Mouse (Mus musculus): ENCODE results near the gene Zc3h7b. TPM values are rescaled to one million over a fixed set of nuclear protein-coding genes. Genes with fewer than 3 reads are reported as not detected.
"Not testable (repeated sequence)": the region's sequence is repeated elsewhere in the genome, so short reads cannot be mapped to it uniquely, and the experiment has no call there.

Gene Zc3h7b
- total RNA-seq, 2 experiments from 2014 or later: 163 to 181 TPM

DNA sequence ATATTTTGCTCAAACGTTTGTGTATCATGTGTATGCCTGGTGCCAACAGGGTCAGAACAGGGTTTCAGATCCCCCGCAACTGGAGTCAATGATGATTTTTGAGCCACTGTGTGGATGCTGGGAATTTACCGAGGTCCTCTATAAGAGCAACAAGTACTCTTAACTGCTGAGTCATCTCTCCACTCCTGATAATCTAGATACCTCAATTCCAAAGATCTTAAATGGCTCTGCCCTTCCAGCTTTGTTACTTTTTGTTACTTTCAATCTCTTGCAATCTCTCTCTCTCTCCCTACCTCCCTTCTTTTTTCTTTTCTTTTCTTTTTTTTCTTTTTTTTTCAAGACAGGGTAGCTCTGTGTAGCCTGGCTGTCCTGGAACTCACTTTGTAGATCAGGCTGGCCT, 9.8 kb upstream of the Zc3h7b start:
- no peak for DNase-seq (ENCODE audit: low spot score in 2 of 2)

DNA sequence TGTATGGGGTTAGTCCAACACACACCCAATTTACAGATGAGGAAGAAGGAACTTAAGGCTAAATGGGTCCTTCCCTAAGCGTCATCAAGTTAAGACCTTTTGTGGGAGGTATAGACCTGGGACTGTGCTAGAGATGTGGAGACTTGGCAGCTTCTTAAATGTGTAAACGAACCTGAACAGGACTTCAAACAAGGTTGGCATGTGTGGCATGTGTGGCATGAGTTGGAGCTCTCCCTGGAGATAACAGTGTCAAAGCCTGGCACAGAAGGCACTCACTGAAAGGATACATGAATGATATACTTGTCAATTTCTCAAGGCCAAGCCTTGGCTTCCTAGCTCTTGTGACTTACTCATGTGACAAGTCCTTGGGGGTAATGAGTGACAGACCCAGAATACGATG, 5.6 kb upstream of the Zc3h7b start:
- no peak for DNase-seq (ENCODE audit: low spot score in 2 of 2)

DNA sequence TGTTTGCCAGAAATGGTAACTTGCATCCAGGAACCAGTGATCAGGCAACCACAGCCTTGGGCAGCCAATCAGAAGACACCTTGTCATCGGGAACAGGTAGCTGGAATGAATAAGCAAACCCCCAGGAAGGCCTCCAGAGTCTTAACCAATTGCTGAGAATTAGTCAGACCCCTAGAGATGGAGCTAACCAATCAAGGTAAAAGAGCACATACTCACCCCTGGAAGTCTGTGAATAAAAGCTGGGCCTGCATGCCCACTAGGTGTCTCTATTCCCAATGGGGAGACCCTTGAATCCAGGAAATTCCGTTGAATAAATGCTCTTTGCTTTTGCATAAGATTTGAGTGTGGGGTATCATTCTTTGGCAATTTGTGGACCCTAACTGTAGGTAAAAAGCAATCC, 4.9 kb upstream of the Zc3h7b start:
- DNase-seq (ENCODE audit: low spot score in 2 of 2): no peak

DNA sequence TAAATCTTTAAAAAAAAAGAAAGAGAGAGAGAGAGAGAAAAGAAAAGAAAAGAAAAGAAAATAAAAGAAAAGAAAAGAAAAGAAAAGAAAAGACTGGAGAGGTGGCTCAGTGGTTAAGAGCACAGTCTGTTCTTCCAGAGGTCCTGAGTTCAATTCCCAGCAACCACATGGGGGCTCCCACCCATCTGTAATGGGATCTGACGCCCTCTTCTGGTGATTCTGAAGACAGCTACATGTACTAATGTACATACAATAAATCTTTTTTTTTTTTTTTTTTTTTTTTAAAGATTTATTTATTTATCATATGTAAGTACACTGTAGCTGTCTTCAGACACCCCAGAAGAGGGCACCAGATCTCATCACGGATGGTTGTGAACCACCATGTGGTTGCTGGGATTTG, 2.5 kb upstream of the Zc3h7b start:
- not testable (repeated sequence) for DNase-seq (ENCODE audit: low spot score in 2 of 2)

DNA sequence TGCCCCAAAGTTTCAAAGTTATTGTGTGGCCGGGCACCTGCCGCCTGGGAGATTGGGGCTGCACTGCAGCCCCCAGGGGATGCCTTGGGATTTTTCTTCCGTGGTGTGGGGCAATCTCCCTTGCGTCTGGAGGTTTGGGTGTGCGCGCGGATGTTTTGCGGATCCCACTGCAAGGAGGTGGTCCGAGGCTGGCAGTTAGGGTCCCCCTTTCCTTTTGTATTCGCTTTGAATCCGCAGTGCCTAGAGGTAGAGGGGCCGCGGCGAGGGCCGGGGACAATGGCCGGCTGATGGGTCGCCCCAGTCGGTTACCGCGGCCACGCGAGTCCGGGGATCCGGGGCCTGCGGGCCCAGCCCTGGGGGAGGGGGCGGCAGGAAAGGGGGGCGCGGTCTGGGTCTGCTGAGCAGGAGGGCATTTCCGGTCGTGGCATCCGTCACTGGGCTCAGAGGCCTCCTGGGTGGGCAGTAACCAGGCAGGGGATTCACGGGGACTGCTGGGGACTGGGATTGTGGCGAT, 801 bp downstream of the Zc3h7b start:
- peak; percentile 45 for DNase-seq (ENCODE audit: low spot score in 2 of 2)

DNA sequence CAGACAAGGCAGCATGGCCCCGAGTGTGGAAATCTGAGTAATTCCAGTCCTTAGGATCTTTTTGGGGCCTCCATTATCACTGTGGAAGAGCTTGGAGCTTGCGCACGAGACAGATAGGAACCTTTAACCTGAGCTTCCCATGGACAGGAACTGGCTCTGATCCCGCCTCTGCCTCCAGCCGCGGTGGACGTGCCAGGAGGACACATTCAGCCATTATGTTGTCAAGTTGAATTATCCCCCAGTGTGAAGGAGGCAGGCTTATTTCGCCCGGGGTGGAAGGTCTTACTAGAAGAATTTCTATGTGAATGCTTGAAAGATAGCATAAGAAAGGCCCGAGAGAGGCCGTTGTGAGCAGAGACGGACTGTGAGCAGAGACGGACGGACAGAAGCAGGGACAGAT, 4.9 kb downstream of the Zc3h7b start:
- DNase-seq (ENCODE audit: low spot score in 2 of 2): no peak

DNA sequence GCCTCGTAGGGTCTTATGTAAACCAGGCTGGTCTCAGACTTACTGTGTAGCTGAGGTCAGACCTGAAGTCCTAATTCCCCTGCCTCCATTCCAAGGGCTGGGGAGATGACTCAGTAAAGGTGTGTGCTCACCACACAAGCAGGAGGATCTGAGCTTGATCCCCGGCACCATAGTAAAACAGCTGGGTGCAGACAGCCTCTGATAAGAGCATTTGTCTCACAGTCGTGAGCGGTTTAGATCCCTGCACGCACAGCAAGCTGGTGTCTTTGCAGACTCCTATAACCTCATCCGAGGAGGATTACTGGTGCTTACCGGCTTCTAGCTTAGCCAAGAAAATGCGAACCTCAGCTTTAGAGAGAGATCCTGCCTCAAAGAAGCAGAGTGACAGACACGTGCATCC, 8.8 kb downstream of the Zc3h7b start:
- DNase-seq (ENCODE audit: low spot score in 2 of 2): no peak

DNA sequence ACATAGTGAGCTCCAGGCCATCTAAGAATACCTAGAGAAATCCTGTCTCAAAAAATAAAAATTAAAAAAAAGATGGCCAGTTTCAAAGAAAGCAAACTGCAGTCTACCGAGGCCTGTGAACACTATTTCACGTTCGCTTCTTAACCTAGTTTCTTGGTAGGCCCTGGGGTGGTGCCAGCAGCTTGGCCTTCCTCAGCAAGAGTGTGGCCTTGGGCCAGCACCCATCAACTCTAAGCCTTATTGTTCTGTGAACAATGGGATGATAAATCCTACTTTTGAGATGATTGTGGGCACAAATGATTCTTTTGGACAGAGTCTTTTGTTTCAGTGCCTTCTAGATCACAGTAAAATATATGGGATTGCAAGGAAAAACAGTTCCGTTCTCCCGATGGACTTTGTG, 13.8 kb downstream of the Zc3h7b start:
- no peak for DNase-seq (ENCODE audit: low spot score in 2 of 2)

DNA sequence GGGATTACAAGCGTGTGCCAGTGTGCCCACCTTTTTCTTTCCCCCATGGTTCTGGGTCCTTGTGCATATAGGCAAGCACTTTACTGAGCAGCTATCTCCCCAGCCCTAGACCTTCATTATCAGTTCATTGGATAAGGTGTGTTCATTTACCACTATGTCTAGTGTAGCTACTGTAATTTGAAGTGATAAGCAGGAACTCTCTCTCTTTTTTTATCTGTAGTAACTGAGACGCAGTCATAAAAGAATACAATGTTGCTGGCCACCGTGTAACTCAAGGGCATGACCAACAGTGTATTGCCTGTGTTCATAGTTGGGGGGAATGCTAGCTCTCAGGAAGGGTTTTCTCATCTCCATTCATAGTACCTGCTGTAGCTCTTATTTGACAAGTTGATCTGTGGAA, 14.7 kb downstream of the Zc3h7b start:
- DNase-seq (ENCODE audit: low spot score in 2 of 2): no peak

DNA sequence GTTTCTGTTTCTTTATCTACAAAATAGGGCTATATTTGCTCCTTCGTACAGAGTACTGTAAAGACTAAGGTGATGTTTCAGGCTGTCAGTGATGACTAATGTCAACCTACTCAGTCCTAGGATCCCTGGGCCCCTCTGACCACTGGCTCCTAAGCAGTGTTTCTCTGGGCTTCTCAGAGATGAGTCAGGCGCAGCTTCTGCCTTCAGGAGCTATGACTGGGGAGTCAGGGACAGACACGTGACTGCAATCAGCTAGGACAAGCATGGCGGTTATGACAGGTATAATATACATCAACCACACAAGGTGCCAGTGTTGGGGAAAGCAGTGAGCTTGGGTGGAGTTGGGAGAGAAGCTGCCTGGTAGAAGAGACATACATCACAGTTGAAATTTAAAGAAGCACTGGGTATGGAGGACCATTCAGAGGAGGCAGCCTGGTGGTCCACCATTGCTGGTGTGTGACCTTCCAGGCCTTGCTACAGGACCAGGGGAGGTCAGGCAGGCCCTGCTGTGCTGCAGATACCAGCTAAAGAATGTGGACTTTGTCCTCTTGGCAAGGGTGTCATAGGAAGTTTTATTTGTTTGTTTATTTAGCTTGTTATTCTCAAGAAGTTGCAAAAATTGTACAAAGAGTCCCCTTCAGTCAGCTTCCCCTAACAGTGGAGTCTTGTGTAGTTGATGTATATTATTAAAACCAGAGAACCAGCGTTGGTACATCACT, 15.7 kb downstream of the Zc3h7b start:
- no peak for DNase-seq (ENCODE audit: low spot score in 2 of 2)

DNA sequence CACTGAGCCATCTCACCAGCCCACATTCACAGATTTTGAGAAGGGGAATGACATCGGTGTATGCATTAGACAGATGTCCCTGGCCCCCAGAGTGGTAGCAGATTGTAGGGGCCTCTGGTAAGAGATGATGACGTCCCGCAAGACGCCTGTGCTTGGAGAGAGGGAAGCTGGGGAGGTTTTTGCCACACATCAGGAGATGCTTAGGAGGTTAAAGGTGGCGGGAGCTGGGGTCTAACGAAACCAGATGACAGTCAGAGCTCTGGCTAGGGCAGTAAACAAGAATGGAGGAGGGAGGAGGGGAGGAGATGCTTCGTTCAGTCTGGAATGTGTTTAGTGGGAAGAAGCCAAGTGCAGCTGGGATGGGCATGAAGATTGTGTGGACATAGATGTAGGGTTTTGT, 16.5 kb downstream of the Zc3h7b start:
- DNase-seq (ENCODE audit: low spot score in 2 of 2): no peak

DNA sequence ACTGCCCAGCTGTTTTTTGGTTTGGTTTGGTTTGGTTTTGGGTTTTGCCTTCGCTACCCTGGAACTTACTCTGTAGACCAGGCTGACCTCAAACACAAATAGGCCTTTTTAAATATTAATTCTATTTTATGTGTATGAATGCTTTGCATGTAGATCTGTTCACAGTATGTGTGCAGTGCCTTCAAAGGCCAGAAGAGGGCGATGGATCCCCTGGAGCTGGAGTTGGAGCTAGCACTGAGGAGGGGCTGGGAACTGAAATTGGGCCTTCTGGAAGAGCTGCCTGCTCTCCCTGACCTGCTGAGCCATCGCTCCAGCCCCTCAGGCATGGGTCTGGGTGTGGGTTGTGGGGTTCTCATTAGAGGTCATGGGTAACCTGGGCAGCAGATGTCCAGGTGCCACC, 17.1 kb downstream of the Zc3h7b start:
- DNase-seq (ENCODE audit: low spot score in 2 of 2): no peak

DNA sequence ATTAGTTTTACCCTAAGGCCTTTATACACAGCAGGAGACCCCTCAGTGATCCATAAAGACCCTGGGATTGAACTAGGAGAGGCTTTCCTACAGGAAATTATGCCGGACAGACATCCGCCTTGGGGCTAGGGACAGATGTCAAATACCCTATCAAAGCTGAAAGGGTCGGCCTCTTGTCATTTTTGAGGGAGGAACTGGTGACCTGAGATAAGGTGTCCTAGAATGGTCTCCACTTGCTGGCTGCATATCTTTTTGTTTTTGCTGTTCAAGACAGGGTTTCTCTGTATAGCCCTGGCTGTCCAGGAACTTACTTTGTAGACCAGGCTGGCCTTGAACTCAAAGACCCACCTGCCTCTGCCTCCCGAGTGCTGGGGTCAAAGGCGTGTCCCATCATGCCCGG, 19.7 kb downstream of the Zc3h7b start:
- no peak for DNase-seq (ENCODE audit: low spot score in 2 of 2)

DNA sequence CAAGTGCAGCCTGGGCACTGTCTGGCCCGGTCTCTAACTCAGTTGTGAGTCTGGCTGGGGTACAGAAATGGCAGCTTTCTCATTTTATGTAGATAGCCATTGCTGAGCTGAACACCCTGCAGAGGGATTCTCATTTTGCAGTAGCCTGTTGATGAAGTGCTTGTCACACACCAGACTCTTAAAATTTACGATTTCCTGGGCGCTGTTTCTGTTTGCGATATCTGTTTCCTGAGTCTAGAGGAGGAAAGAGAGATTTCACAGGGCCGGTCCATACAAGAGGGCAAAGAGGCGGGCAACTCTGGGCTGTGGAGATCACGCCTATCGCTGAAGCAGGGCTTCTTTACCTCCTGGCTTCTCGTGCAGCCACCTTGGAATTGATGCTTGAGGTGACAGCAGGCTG, 20.8 kb downstream of the Zc3h7b start:
- DNase-seq (ENCODE audit: low spot score in 2 of 2): no peak

DNA sequence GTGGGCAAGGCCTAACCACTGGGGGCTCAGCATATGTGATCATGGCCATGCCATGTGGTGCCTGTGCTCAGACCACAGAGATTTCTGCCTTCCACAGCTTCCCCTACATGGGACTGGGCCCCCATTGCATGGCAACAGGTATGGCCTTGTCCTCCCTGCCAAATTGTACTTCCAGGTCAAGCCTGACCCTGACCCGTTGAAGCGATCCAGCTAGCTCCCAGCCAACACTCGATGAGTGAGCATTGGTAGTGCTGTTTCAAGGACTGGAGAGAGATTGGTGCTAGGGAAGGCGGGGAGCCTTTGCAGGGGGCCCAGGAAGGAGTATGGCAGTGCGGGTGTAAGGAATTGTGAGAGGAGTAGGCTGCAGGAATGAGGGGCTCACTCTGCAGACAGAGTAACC, 21.6 kb downstream of the Zc3h7b start:
- DNase-seq (ENCODE audit: low spot score in 2 of 2): no peak

DNA sequence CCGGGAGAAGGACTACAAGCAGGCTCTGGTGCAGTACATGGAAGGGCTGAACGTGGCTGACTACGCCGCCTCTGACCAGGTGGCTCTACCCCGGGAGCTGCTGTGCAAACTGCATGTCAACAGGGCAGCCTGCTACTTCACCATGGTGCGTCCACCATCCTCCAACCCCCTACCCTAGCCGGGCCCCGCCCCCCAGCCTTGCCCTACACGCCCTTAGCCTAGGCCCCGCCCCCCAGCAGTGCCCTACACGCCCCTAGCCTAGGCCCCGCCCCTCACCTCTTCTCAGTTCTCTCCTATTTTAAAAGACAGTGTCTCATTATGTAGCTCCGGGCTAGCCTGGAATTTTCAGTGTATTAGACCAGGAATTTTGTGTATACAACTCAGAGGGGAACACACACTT, 24.2 kb downstream of the Zc3h7b start:
- DNase-seq (ENCODE audit: low spot score in 2 of 2): no peak

DNA sequence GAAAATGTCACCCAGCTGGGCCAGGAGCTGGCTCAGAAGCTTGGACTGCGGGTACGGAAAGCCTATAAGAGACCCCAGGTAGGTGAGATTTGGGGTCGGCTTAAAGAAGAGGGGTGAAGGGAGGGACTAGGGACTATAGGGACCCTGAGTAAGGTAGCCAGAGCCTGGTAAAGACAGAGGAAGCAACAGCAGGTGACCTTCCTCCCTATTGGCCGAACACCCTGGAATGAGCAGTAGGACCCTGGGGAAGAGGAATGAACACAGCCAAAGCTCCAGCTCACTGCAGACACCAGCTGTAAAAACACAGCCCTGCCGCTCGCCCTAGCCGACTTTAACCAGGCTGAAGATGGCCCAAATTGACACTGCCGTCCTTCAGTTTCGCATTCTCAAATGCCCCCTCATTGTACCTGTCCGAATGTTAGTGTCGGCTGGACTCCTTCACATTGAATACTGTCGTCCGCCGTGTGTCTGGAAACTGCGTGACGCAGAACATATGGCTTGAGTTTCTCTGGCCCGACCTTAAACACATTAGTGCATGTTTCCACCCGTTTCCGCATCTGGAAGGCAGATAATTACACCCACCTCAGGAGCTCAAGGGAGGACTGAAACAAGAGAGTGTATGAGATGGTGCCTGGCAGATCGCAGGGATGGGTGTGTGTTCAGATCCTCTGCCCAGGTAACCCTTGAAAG, 27.7 kb downstream of the Zc3h7b start:
- no peak for DNase-seq (ENCODE audit: low spot score in 2 of 2)

DNA sequence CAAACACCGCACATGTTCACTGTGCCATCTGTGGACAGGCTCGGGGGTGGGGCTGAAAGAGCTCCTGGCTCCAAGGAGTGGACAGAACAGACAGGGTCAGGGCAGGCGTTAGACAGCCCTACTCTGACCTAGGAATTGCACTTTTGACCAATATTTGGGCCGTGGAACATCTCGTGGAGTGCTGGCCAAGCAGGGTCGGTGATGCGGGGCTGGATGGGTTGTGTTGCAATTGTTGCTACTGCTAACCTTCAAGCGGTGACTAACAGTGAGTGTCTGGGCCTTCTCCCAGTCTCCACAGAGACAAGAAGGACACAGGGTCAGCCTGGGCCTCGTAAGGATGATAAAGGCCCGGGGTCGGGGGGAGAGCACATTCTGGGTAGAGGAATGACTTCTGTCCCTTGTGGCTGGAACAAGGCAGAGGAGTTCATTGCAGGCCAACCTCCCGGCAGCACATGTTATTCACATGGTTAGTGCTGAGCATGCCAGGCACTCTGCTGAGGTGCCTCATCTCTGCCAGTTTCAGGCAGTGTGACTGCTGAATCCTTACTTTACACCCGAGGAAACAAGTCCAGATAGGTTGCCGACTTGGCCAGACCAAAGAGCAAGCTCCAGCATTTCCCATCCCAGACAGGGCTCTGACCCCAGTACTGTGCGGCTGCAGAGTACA, 29.8 kb downstream of the Zc3h7b start:
- no peak for DNase-seq (ENCODE audit: low spot score in 2 of 2)

DNA sequence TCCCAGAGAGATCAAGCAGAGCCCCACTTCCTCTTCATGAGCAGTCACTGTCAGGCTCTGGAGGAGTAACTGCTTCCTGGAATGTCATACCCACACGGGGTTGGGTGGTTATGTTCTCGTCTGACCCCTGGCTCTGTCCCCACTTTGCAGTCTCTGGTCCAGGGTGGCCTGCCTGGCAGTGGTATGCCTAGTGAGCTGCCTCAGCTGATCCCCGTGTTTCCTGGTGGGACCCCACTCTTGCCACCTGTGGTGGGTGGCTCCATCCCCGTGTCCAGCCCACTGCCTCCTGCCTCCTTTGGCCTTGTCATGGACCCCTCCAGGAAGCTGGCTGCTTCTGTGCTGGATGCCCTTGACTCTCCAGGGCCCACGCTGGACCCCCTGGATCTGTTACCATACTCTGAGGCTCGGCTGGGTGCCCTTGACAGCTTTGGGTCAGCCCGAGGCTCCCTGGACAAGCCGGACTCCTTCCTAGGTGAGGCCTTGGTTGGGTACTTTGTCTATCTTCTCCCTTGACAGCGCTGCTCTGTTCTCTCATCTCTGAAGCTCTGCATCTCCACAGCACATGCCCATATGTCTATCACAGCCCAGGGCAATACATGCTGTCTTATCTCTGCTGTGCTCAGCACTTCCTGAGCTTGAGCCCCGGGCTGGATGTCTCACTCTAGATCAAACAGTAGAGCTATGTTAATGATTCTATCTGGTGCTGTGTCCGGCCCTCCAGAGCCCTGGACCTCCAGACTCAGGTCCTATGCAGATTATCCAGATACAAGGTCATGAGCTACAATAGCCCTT, 32.0 kb downstream of the Zc3h7b start:
- no peak for DNase-seq (ENCODE audit: low spot score in 2 of 2)

DNA sequence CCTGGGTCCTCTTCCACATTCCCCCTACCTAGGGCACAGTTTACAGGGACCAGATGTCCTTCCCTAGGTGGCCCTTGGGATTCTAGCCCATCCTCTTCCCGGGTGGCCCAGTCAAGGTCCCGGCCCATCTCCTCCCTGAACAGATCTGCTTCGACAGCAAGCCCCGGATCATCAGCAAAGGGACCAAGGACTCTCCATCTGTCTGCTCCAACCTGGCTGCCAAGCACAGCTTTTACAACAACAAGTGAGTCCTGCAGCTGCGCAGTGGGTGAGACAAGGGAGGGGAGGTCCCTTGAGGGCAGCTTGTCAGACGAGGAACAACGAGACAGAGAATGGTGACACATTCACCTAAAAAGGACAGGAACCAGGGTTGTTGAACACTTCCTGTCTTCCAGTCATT, 37.0 kb downstream of the Zc3h7b start:
- DNase-seq (ENCODE audit: low spot score in 2 of 2): no peak

DNA sequence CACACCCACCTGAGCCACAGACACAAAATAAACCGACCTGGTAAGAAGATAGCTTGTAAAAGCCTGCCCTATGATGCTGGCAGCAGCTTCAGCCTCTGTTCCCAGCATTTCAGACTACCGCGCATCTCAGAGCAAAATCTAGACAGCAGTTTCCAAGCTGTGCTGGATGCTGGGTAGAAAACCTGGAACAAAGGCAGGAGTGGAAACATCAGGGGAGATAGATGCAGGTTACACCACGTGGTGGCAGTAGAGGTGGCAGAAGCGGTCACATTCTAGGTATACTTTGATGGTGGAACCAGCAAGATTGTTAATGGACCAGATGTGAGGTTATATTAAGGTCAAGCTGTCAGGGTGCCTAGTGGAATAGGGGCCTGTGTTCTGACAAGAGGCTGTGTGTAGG, 39.9 kb downstream of the Zc3h7b start:
- DNase-seq (ENCODE audit: low spot score in 2 of 2): no peak

DNA sequence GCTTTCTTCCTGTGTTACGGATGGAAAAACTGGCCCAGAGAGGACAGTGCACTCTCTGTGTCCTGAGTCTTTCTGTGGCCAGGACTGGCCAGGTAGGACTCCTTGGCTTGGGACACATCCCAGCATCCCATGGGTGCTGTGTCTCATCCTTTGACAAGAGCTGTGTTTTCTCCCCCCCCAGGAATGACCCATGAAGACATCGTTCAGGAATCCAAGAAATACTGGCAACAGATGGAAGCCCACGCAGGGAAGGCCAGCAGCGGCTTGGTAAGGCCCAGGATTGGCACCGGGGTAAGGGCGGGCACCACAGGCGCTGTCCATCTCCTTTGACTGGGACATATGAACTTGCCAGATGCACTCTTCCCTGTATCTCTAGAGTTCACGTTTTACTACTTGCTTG, 40.8 kb downstream of the Zc3h7b start:
- no peak for DNase-seq (ENCODE audit: low spot score in 2 of 2)

All from left cerebral cortex, adult 18-20 months (tissue).